Mouse (Mus musculus): ENCODE measurements around the gene Crtac1. TPM values are rescaled to one million over a fixed set of nuclear protein-coding genes. Genes with fewer than 3 reads are reported as not detected.

Crtac1 gene
- polyA plus RNA-seq, 1 experiment from 2014 or later = not detected

DNA sequence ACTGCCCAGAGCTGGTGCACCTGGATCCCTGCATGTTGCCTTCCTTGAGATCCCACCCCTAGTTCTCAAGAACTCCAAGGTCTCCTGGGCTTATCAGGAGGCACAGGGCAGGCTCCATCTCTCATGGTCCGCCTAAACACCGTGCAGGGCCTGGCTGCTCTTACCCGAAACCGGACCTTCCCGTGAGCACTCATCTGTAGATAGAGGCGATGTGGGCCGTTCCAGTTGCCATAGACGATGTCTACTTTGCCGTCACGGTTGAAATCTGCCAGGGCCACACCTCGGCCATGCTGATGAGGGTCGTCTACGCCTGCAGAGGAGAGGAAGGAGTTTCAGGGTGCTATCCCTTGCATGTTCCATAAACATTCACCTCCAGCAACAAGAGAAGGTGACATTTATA lies 127.1 kb downstream of the Crtac1 start:
- ATAC-seq = no peak
- H3K36me3 ChIP-seq = no peaks in the 10 kb centered on the region
- H3K9ac ChIP-seq = no peak overlapping the region
- no peak overlapping the region for H3K27ac ChIP-seq
- H3K4me2 ChIP-seq = no peak overlapping the region
- no peaks in the 10 kb centered on the region for H3K9me3 ChIP-seq (replicated peaks)
- no peak overlapping the region for H3K4me3 ChIP-seq
- WGBS (ENCODE audit: insufficient replicate concordance) = 69% methylated on average over 13 of the region's 13 CpGs
- H3K27me3 ChIP-seq (replicated peaks) = no peaks in the 10 kb centered on the region; the same call in 1 of the 2 replicates
- no peaks in the 10 kb centered on the region for H3K4me1 ChIP-seq

DNA sequence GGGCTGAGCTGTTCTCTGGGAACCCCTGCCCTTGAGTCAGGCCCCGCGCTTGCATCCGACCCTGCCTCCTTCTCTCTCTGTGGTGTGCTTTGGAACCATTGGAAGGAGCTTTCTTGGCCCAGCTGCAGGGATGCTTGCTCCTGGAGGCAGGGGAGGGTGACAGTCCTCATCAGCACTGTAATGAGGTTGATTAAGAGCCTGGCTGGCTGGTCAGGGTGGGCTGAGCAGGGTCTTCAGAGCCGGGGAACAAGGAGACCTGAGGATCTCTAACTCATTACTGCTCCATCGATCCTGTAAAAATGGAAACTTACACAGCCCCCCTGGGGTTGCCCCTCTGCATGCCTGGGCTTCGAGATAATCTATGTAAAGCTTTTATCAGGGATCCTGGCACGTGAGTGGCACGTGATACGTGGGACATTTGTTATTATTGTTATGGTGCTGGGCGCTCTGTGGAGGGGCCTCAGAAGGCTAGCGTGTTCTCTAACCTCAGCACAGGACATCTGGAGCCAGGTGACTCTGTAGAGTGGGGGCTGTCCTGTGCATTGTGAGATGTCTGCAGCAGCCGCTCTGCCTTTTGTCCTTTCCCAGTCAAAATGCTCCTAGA lies 128.3 kb downstream of the Crtac1 start:
- Histone ChIP-seq H3K4me1 (no peaks in the 10 kb centered on the region), H3K4me3 (no peak overlapping the region), H3K9me3 (replicated peaks) (no peaks in the 10 kb centered on the region), H3K9ac (no peak overlapping the region), H3K27me3 (replicated peaks) (no peaks in the 10 kb centered on the region; the same call in 1 of the 2 replicates), H3K4me2 (no peak overlapping the region), H3K27ac (no peak overlapping the region), H3K36me3 (no peaks in the 10 kb centered on the region)
- WGBS (ENCODE audit: insufficient replicate concordance) = 51% methylated on average over 12 of the region's 12 CpGs
- ATAC-seq = no peak

- H3K4me2 ChIP-seq = no peak overlapping the region
- no peaks in the 10 kb centered on the region for H3K9me3 ChIP-seq (replicated peaks)
- H3K36me3 ChIP-seq = no peaks in the 10 kb centered on the region
- no peak for ATAC-seq
- WGBS (ENCODE audit: insufficient replicate concordance) = 65% methylated on average over 6 of the region's 6 CpGs
- H3K27me3 ChIP-seq (replicated peaks) = peaks cover 7% of the 10 kb centered on the region; the same call in 1 of the 2 replicates
- H3K9ac ChIP-seq = no peak overlapping the region
- no peak overlapping the region for H3K4me3 ChIP-seq
- no peaks in the 10 kb centered on the region for H3K4me1 ChIP-seq
- no peak overlapping the region for H3K27ac ChIP-seq
Measured at GRCm38 (mm10) chr19:42293216-42293615, 138.4 kb downstream of the Crtac1 start.

- Histone ChIP-seq H3K36me3 (no peaks in the 10 kb centered on the region), H3K9me3 (replicated peaks) (no peaks in the 10 kb centered on the region), H3K4me3 (no peak overlapping the region), H3K4me1 (no peaks in the 10 kb centered on the region), H3K9ac (no peak overlapping the region), H3K27me3 (replicated peaks) (peaks cover 7% of the 10 kb centered on the region; the same call in 1 of the 2 replicates), H3K4me2 (no peak overlapping the region), H3K27ac (no peak overlapping the region)
- ATAC-seq = no peak
- WGBS (ENCODE audit: insufficient replicate concordance) = 72% methylated on average over 8 of the region's 8 CpGs
Measured at GRCm38 (mm10) chr19:42292106-42292505, 139.5 kb downstream of the Crtac1 start.

- ATAC-seq = no peak
- Histone ChIP-seq H3K9ac (no peak overlapping the region), H3K36me3 (no peaks in the 10 kb centered on the region), H3K4me1 (no peaks in the 10 kb centered on the region), H3K9me3 (replicated peaks) (no peaks in the 10 kb centered on the region), H3K4me3 (no peak overlapping the region), H3K27me3 (replicated peaks) (peaks cover 7% of the 10 kb centered on the region; the same call in 1 of the 2 replicates), H3K4me2 (no peak overlapping the region), H3K27ac (no peak overlapping the region)
- WGBS (ENCODE audit: insufficient replicate concordance) = 35% methylated on average over 7 of the region's 7 CpGs
Measured at GRCm38 (mm10) chr19:42290954-42291661, 140.5 kb downstream of the Crtac1 start.

- Histone ChIP-seq H3K4me1 (no peaks in the 10 kb centered on the region), H3K9me3 (replicated peaks) (no peaks in the 10 kb centered on the region), H3K27me3 (replicated peaks) (peaks cover 7% of the 10 kb centered on the region; the same call in 1 of the 2 replicates), H3K4me3 (no peak overlapping the region), H3K9ac (no peak overlapping the region), H3K27ac (no peak overlapping the region), H3K4me2 (no peak overlapping the region), H3K36me3 (no peaks in the 10 kb centered on the region)
- WGBS (ENCODE audit: insufficient replicate concordance) = 49% methylated on average over 4 of the region's 4 CpGs
- no peak for ATAC-seq
Measured at GRCm38 (mm10) chr19:42288361-42288760, 143.2 kb downstream of the Crtac1 start.

GRCm38 (mm10) chr19:42284178-42284577 lies 147.4 kb downstream of the Crtac1 start:
- H3K4me2 ChIP-seq = no peak overlapping the region
- peaks cover 3% of the 10 kb centered on the region; the same call in 1 of the 2 replicates for H3K27me3 ChIP-seq (replicated peaks)
- no peak overlapping the region for H3K27ac ChIP-seq
- no peak for ATAC-seq
- no peaks in the 10 kb centered on the region for H3K36me3 ChIP-seq
- no peak overlapping the region for H3K4me3 ChIP-seq
- no peaks in the 10 kb centered on the region for H3K9me3 ChIP-seq (replicated peaks)
- H3K9ac ChIP-seq = no peak overlapping the region
- WGBS (ENCODE audit: insufficient replicate concordance) = 64% methylated on average over 8 of the region's 8 CpGs
- H3K4me1 ChIP-seq = no peaks in the 10 kb centered on the region

DNA sequence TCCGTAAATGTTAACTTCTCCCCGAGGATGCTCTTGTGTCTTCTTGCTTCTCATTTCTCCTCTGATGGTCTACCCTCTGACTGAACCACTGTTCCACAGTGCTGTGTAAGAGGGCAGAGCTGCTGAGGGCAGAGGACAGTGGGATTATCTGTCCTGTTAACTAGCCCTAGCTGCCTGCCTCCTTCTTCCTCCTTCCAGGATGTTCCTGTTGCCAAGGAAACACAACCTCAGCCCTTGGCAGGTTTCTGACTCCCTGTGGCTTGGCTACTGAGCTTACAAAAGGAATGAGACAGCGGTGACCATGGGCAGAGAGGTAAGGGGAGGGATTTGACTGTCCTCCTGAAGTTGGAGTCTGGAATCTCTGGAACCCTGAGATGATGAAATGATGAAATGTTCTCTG lies 152.0 kb downstream of the Crtac1 start:
- Histone ChIP-seq H3K27ac (no peak overlapping the region), H3K36me3 (no peaks in the 10 kb centered on the region), H3K27me3 (replicated peaks) (0 out of 2 replicates have a peak, but pooled peaks cover 7% of the 10 kb centered on the region), H3K9me3 (replicated peaks) (no peaks in the 10 kb centered on the region), H3K9ac (no peak overlapping the region), H3K4me2 (no peak overlapping the region), H3K4me1 (no peaks in the 10 kb centered on the region), H3K4me3 (no peak overlapping the region)
- no peak for ATAC-seq
- 46% methylated on average over 3 of the region's 3 CpGs for WGBS (ENCODE audit: insufficient replicate concordance)

- Histone ChIP-seq H3K9ac (no peak overlapping the region), H3K4me1 (no peaks in the 10 kb centered on the region), H3K4me2 (no peak overlapping the region), H3K27me3 (replicated peaks) (0 out of 2 replicates have a peak, but pooled peaks cover 7% of the 10 kb centered on the region), H3K27ac (no peak overlapping the region), H3K4me3 (no peak overlapping the region), H3K36me3 (no peaks in the 10 kb centered on the region), H3K9me3 (replicated peaks) (no peaks in the 10 kb centered on the region)
- ATAC-seq = no peak
- WGBS (ENCODE audit: insufficient replicate concordance) = 70% methylated on average over 5 of the region's 5 CpGs
Measured at GRCm38 (mm10) chr19:42278461-42278860, 153.1 kb downstream of the Crtac1 start.

DNA sequence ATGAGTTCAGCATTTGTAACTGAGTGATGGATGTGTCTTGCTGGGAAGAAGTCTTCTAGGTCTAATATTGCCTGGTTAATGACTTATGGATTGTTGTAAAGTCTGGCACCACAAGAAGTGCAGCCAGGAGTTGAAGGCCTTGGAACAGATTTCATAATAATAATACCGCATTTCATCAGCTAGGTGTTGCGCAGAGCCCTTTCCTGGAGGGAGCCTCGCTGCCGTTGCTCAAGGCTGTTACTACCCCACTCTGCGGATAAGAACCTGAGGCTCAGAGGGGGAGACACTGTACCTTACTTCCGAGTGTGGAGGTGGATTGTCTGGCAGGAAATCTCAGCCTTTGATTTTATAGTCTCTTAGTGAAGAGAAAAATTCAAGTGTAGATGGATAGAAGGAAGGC lies 154.3 kb downstream of the Crtac1 start:
- H3K9ac ChIP-seq = no peak overlapping the region
- H3K4me2 ChIP-seq = no peak overlapping the region
- no peaks in the 10 kb centered on the region for H3K36me3 ChIP-seq
- H3K4me3 ChIP-seq = no peak overlapping the region
- no peak overlapping the region for H3K27ac ChIP-seq
- 0 out of 2 replicates have a peak, but pooled peaks cover 7% of the 10 kb centered on the region for H3K27me3 ChIP-seq (replicated peaks)
- 68% methylated on average over 6 of the region's 6 CpGs for WGBS (ENCODE audit: insufficient replicate concordance)
- no peaks in the 10 kb centered on the region for H3K9me3 ChIP-seq (replicated peaks)
- ATAC-seq = no peak
- H3K4me1 ChIP-seq = no peaks in the 10 kb centered on the region

DNA sequence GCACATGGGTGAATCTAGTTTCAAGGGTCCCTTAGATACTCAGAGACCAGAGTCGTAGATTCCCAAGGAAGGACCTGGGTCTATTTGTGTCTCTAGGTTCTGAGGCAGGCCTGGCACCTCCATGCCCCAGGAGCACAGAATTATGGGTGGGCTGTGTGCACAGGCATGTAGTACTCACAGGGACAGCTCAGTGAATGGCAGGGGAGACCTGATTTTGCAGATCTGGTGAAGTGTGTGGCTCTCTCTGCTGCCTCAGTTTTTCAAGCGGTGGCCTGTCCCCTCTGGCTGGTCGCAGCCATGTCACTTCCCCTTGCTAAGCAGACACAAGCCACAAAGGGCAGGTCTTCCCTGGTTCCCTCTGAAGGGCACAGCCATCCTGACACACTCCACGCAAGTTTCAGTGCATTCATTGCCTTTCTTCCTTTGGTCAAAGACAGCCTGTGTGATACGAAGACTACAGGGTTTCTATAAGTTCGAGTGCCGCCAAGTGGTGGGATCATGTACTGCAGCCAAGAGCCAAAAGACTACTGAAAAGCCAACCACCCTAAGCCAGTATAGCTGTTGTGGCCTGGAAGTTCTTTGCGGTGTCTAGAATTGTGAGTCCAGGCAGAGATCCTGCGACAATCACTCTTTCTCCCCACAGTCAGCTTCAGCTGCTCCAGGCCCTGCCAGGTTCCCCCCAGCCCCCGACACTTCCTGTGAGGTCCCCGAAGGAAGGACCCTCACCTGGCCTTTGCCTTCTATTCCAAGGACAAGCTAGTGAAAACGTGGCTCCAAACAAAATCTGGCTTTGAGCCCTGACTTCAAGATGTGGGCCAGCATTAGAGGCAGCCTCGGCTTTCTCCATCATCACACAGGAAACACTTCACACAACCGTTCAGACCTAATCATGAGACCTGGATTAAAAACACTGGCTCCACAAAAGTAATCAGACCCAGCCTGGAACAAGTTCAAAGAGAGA lies 159.3 kb downstream of the Crtac1 start:
- H3K27ac ChIP-seq = no peak overlapping the region
- no peak overlapping the region for H3K9ac ChIP-seq
- H3K4me3 ChIP-seq = no peak overlapping the region
- peaks cover 33% of the 10 kb centered on the region for H3K27me3 ChIP-seq (replicated peaks)
- ATAC-seq = no peak
- no peak overlapping the region for H3K4me2 ChIP-seq
- no peaks in the 10 kb centered on the region for H3K4me1 ChIP-seq
- H3K36me3 ChIP-seq = no peaks in the 10 kb centered on the region
- no peaks in the 10 kb centered on the region for H3K9me3 ChIP-seq (replicated peaks)
- WGBS (ENCODE audit: insufficient replicate concordance) = 36% methylated on average over 14 of the region's 14 CpGs

- H3K9me3 ChIP-seq (replicated peaks) = no peaks in the 10 kb centered on the region
- peaks cover 41% of the 10 kb centered on the region for H3K27me3 ChIP-seq (replicated peaks)
- no peak overlapping the region for H3K9ac ChIP-seq
- H3K27ac ChIP-seq = no peak overlapping the region
- no peak overlapping the region for H3K4me2 ChIP-seq
- ATAC-seq = no peak
- no peaks in the 10 kb centered on the region for H3K4me1 ChIP-seq
- H3K36me3 ChIP-seq = no peaks in the 10 kb centered on the region
- 52% methylated on average over 7 of the region's 7 CpGs for WGBS (ENCODE audit: insufficient replicate concordance)
- no peak overlapping the region for H3K4me3 ChIP-seq
Measured at GRCm38 (mm10) chr19:42271182-42271581, 160.4 kb downstream of the Crtac1 start.

Measured in liver, embryonic 12.5 days (tissue).